Mouse (Mus musculus) brain, embryonic 14.5 days (tissue): ENCODE measurements around the gene Hibadh.

ENCODE experiments used
- CTCF ChIP-seq: fragments of 200-500 bp; IDR thresholded peaks from 2 replicates; pipeline ENCODE4 v1.5.1; 2012; ENCODE audit warnings: inconsistent platforms, mild to moderate bottlenecking, moderate library complexity, borderline replicate concordance; ENCODE audit not compliant: insufficient read depth, insufficient read length; ENCODE audit errors: extremely low read depth
- POLR2A ChIP-seq: fragments of 200-500 bp; IDR thresholded peaks from 2 replicates; pipeline ENCODE4 v1.6.1; 2012; ENCODE audit warnings: mild to moderate bottlenecking, inconsistent platforms, borderline replicate concordance; ENCODE audit not compliant: poor library complexity, insufficient read depth, insufficient read length, severe bottlenecking; ENCODE audit errors: extremely low read depth

DNA sequence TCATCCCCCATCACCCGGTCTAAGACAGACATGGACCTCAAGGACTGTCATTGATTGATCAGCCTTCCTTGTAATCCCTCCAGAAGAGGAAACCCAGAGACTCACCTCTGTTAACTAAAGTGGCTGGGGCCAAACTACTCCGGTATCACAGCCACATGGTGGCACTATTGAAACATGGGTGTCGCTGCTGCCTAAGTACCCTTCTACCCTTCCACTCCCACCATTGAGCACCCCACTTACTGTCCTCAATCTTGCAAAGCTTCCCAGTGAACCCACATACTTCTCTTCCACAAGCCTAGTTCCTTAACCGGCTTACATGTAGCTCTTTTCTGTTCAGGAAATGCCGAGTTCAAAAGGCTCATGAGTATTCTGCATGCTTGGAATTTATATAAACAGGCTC, 22.8 kb upstream of the Hibadh start:
- TF ChIP-seq POLR2A = no peak
- TF ChIP-seq CTCF = peak; percentile 9; the same call in 1 of the 2 replicates
